Mouse (Mus musculus) heart, postnatal 0 days (tissue): ENCODE data around the gene Vav1.

Source experiments
- CTCF ChIP-seq: IDR thresholded peaks from 2 replicates; pipeline ENCODE4 v1.5.1; 2016; ENCODE audit warnings: antibody characterized with exemption, control low read depth, low read depth
- EP300 ChIP-seq: IDR thresholded peaks from 2 replicates; pipeline ENCODE4 v1.6.1; 2016; ENCODE audit warnings: antibody characterized with exemption, low read depth

DNA sequence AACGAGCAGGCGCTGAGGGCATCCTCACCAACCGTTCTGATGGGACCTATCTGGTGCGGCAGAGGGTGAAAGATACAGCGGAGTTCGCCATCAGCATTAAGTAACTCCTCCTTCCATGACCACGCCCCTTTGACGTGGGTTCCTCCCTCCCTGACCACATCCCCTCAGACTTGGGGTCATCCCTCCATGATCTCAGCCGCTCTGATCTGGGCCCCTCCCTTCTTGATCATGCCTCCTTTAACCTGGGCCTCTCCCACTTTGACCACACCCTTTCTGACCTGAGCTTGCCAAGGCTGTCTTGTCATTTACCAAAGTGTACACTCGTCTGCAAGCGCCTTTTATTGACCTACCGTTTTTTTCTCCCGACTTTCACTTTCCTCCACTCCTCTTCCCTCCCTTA is 32.9 kb downstream of the Vav1 start:
- TF ChIP-seq CTCF, result no peak
- no peak for TF ChIP-seq EP300
